Mouse (Mus musculus) liver, embryonic 16.5 days (tissue): ENCODE results near the gene Klhl25. TPM values are rescaled to one million over a fixed set of nuclear protein-coding genes. Genes with fewer than 3 reads are reported as not detected.
"Not testable (repeated sequence)": the region's sequence is repeated elsewhere in the genome, so short reads cannot be mapped to it uniquely, and the experiment has no call there.

ENCODE experiments used
- ATAC-seq: fragments of 200-750 bp; cut with Nextera tagmentation; 2 replicates; pipeline ENCODE4 v1.8.0; 2017; ENCODE audit warnings: low read depth, mild to moderate bottlenecking, moderate number of reproducible peaks, moderate library complexity
- H3K27ac ChIP-seq: fragments of 300-500 bp; sonication (generic); 2 replicates; pipeline ENCODE4 v1.5.1; 2014; ENCODE audit warnings: mild to moderate bottlenecking, low read length
- H3K27me3 ChIP-seq: fragments of 300-500 bp; sonication (generic); 2 replicates; pipeline ENCODE4 v1.6.1; 2014; ENCODE audit warnings: low read depth, low read length, mixed read lengths; ENCODE audit not compliant: control insufficient read depth, insufficient read depth
- H3K36me3 ChIP-seq: fragments of 300-500 bp; sonication (generic); 2 replicates; pipeline ENCODE4 v1.6.1; 2014; ENCODE audit warnings: mild to moderate bottlenecking; ENCODE audit not compliant: control insufficient read depth, insufficient read depth
- H3K4me1 ChIP-seq: fragments of 300-500 bp; sonication (generic); 2 replicates; pipeline ENCODE4 v1.6.1; 2014; ENCODE audit warnings: low read depth, low read length, mixed read lengths; ENCODE audit not compliant: control insufficient read depth
- H3K4me2 ChIP-seq: fragments of 300-500 bp; sonication (generic); 2 replicates; pipeline ENCODE4 v1.6.1; 2014; ENCODE audit warnings: low read depth, low read length, mixed read lengths
- H3K4me3 ChIP-seq: fragments of 300-500 bp; sonication (generic); 2 replicates; pipeline ENCODE4 v1.5.1; 2014; ENCODE audit warnings: low read depth, mild to moderate bottlenecking, low read length
- H3K9ac ChIP-seq: fragments of 300-500 bp; sonication (generic); 2 replicates; pipeline ENCODE4 v1.6.1; 2014; ENCODE audit warnings: low read depth, low read length
- H3K9me3 ChIP-seq: fragments of 300-500 bp; sonication (generic); replicated peaks from 2 replicates; pipeline ENCODE4 v1.6.1; 2016; ENCODE audit warnings: low read length; ENCODE audit not compliant: control insufficient read depth
- WGBS: fragments of 180-500 bp; shearing (Covaris S2); extraction: QIAGEN DNeasy Blood & Tissue Kit; methylation state at CpG from one replicate; pipeline ENCODE4 v1.1.7; 2014; ENCODE audit not compliant: insufficient replicate concordance; 5-methylcytosine and 5-hydroxymethylcytosine counted together
- polyA plus RNA-seq: library from polyadenylated mRNA; unstranded; fragments of >200 nt; fragmentation: Nextera tagmentation; extraction: Ambion mirVana; gene quantifications from 2 replicates; pipeline ENCODE4 v1.2.1, GENCODE M21; 2015

Gene Klhl25
- polyA plus RNA-seq, 1 experiment from 2014 or later: 22.5 TPM

- H3K4me1 ChIP-seq: peaks cover under 1% of the 10 kb centered on the region
- no peak overlapping the region for H3K27ac ChIP-seq
- no peaks in the 10 kb centered on the region for H3K9me3 ChIP-seq
- H3K4me3 ChIP-seq: no peak overlapping the region
- WGBS: 83% methylated on average over 7 of the region's 7 CpGs
- no peak overlapping the region for H3K9ac ChIP-seq
- no peak overlapping the region for H3K4me2 ChIP-seq
- ATAC-seq: no peak
- peaks cover 9% of the 10 kb centered on the region for H3K36me3 ChIP-seq
- H3K27me3 ChIP-seq: no peaks in the 10 kb centered on the region
These were observed 25.6 kb downstream of the Klhl25 start for GRCm38 (mm10) chr7:75873746-75874145.

- H3K27ac ChIP-seq, H3K9me3 ChIP-seq, H3K4me3 ChIP-seq, H3K27me3 ChIP-seq, ATAC-seq, H3K4me2 ChIP-seq, H3K36me3 ChIP-seq, H3K4me1 ChIP-seq, H3K9ac ChIP-seq: not testable (repeated sequence)
- 73% methylated on average over 2 of the region's 2 CpGs for WGBS
These were observed 31.3 kb downstream of the Klhl25 start for GRCm38 (mm10) chr7:75879436-75879835.

DNA sequence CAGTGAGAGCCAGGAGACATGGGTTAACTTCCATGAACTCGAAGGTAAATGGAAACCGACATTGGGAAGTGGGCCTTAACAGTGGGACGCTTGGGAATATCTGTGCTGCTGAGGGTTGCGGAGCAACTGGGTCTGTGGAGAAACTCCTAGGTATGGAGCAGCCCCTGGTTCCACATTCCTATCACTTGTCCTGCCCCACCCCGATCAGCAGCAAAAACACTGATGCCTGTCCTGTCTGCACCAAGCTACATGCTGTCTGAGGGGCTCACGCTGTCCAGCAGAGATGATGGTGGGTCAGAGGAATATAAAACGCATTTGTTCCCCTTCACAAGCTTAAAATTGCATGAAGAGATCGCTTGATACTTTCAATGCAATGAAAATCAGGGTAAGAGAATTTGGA, 32.1 kb downstream of the Klhl25 start:
- H3K9ac ChIP-seq: no peak overlapping the region
- H3K27me3 ChIP-seq: no peaks in the 10 kb centered on the region

GRCm38 (mm10) chr7:75880650-75881049, 32.5 kb downstream of the Klhl25 start:
- H3K9ac ChIP-seq: no peak overlapping the region
- peak; percentile 84 for ATAC-seq
- no peaks in the 10 kb centered on the region for H3K36me3 ChIP-seq
- H3K27ac ChIP-seq: no peak overlapping the region
- no peak overlapping the region for H3K4me2 ChIP-seq
- H3K4me3 ChIP-seq: no peak overlapping the region
- 10% methylated on average over 8 of the region's 8 CpGs for WGBS
- peaks cover 3% of the 10 kb centered on the region; the same call in 1 of the 2 replicates for H3K4me1 ChIP-seq
- H3K27me3 ChIP-seq: no peaks in the 10 kb centered on the region
- H3K9me3 ChIP-seq: no peaks in the 10 kb centered on the region

More for the DNA sequence above, 32.1 kb downstream of the Klhl25 start:
- no peaks in the 10 kb centered on the region for H3K9me3 ChIP-seq
- WGBS: 66% methylated on average over 8 of the region's 8 CpGs
- H3K4me1 ChIP-seq: peaks cover 3% of the 10 kb centered on the region; the same call in 1 of the 2 replicates
- no peak overlapping the region for H3K27ac ChIP-seq
- H3K4me2 ChIP-seq: no peak overlapping the region
- ATAC-seq: no peak
- no peak overlapping the region for H3K4me3 ChIP-seq
- H3K36me3 ChIP-seq: no peaks in the 10 kb centered on the region

DNA sequence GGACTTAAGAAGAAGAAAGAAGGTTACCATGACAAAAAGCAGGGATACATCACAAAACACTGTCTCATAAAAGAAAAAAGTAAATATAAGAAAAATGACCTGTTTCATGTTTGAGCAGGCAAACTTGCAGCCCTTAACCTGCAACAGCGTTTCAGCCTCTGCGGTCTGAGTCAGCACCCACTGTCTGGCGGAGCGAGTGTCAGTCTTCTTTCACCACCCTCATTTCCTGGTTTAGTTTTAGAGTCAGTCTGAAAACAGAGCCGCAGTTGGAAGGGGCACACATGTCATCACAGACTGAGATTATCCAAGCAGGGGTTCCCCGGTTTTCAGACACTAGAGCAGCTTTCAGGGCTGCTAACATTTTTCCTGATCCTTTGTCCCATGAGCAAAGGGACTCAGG, 33.3 kb downstream of the Klhl25 start:
- H3K27ac ChIP-seq: no peak overlapping the region
- ATAC-seq: no peak

GRCm38 (mm10) chr7:75881791-75882190, 33.7 kb downstream of the Klhl25 start:
- 48% methylated on average over 3 of the region's 3 CpGs for WGBS
- Histone ChIP-seq H3K9ac (no peak overlapping the region), H3K9me3 (no peaks in the 10 kb centered on the region), H3K27ac (no peak overlapping the region), H3K36me3 (no peaks in the 10 kb centered on the region), H3K4me1 (peaks cover 3% of the 10 kb centered on the region; the same call in 1 of the 2 replicates), H3K4me2 (no peak overlapping the region), H3K27me3 (no peaks in the 10 kb centered on the region), H3K4me3 (no peak overlapping the region)
- no peak for ATAC-seq

More for the DNA sequence above, 33.3 kb downstream of the Klhl25 start:
- no peaks in the 10 kb centered on the region for H3K27me3 ChIP-seq
- no peaks in the 10 kb centered on the region for H3K9me3 ChIP-seq
- no peaks in the 10 kb centered on the region for H3K36me3 ChIP-seq
- H3K4me3 ChIP-seq: no peak overlapping the region
- H3K4me1 ChIP-seq: peaks cover 3% of the 10 kb centered on the region; the same call in 1 of the 2 replicates
- no peak overlapping the region for H3K4me2 ChIP-seq
- no peak overlapping the region for H3K9ac ChIP-seq
- 31% methylated on average over 6 of the region's 6 CpGs for WGBS

- Histone ChIP-seq H3K4me2 (no peak overlapping the region), H3K9me3 (no peaks in the 10 kb centered on the region), H3K4me3 (no peak overlapping the region), H3K9ac (no peak overlapping the region), H3K4me1 (no peaks in the 10 kb centered on the region), H3K36me3 (no peaks in the 10 kb centered on the region), H3K27me3 (no peaks in the 10 kb centered on the region), H3K27ac (no peak overlapping the region)
- ATAC-seq: no peak
- WGBS: 65% methylated on average over 4 of the region's 4 CpGs
These were observed 43.4 kb downstream of the Klhl25 start for GRCm38 (mm10) chr7:75891466-75891865.

DNA sequence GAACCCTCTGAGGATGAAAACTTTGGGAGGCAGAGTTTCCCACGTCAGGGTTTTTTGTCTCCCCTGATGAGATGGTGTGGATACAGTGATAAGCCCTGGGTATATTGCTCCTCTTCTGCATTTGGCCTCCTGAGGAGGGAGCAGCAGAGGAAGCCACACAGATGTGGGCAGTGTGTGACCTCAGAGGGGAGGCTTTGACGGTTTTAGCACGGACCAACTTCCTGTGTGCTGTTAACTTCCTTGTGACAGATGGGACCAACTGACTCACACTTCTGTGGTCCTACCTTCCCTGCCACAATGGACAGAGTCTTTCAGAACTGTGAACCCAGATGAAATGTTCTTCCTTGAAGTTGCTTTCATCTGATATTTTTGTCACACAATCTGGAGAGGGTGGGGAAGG, 44.6 kb downstream of the Klhl25 start:
- no peaks in the 10 kb centered on the region for H3K9me3 ChIP-seq
- no peak overlapping the region for H3K27ac ChIP-seq
- H3K4me3 ChIP-seq: no peak overlapping the region
- no peak overlapping the region for H3K9ac ChIP-seq
- H3K4me1 ChIP-seq: no peaks in the 10 kb centered on the region
- H3K27me3 ChIP-seq: no peaks in the 10 kb centered on the region
- no peak for ATAC-seq
- no peak overlapping the region for H3K4me2 ChIP-seq
- 7% methylated on average over 3 of the region's 3 CpGs for WGBS
- no peaks in the 10 kb centered on the region for H3K36me3 ChIP-seq

- H3K9ac ChIP-seq: no peak overlapping the region
- no peaks in the 10 kb centered on the region for H3K4me1 ChIP-seq
- no peak overlapping the region for H3K4me2 ChIP-seq
- H3K9me3 ChIP-seq: no peaks in the 10 kb centered on the region
- no peaks in the 10 kb centered on the region for H3K36me3 ChIP-seq
- no peak for ATAC-seq
- WGBS: 62% methylated on average over 8 of the region's 8 CpGs
- H3K4me3 ChIP-seq: no peak overlapping the region
- H3K27ac ChIP-seq: no peak overlapping the region
- H3K27me3 ChIP-seq: no peaks in the 10 kb centered on the region
These were observed 45.6 kb downstream of the Klhl25 start for GRCm38 (mm10) chr7:75893709-75894108.
